Mouse (Mus musculus) G1E (cell line): ENCODE data around the gene Cop1.

ENCODE experiments used
- CTCF ChIP-seq: IDR thresholded peaks from 2 replicates; pipeline ENCODE4 v1.5.1; 2012; ENCODE audit warnings: low read depth, low read length, inconsistent platforms, mixed read lengths
- TAL1 ChIP-seq: conservative IDR thresholded peaks from 2 replicates; pipeline ENCODE4 v1.6.1; 2012; ENCODE audit warnings: low read depth, low read length, inconsistent platforms, mixed read lengths

- no peak for TF ChIP-seq CTCF
- no peak for TF ChIP-seq TAL1
Measured at GRCm38 (mm10) chr1:159322586-159322985, 90.5 kb downstream of the Cop1 start.
